Mouse (Mus musculus): ENCODE results near the gene Eef1a2. TPM values are rescaled to one million over a fixed set of nuclear protein-coding genes. Genes with fewer than 3 reads are reported as not detected.
A peak's percentile ranks its signal among the peaks of the same experiment; 100 is the strongest.

The Eef1a2 gene
- total RNA-seq, 2 experiments from 2014 or later: 904 to 919 TPM

GRCm38 (mm10) chr2:181159091-181159514, 2.3 kb upstream of the Eef1a2 start:
- peak; percentile 54 to 73 for DNase-seq (ENCODE audit: low spot score in 2 of 2)

- no peak for DNase-seq (ENCODE audit: low spot score in 2 of 2)
Observed at GRCm38 (mm10) chr2:181158471-181158870, 1.7 kb upstream of the Eef1a2 start.

- no peak for DNase-seq (ENCODE audit: low spot score in 2 of 2)
Observed at GRCm38 (mm10) chr2:181157716-181158302, 995 bp upstream of the Eef1a2 start.

- no peak for DNase-seq (ENCODE audit: low spot score in 2 of 2)
Observed at GRCm38 (mm10) chr2:181157180-181157579, 366 bp upstream of the Eef1a2 start.

- peak in 1 of 2 experiments; percentile 25 for DNase-seq (ENCODE audit: low spot score in 2 of 2)
Observed at GRCm38 (mm10) chr2:181155801-181156200, 1.0 kb downstream of the Eef1a2 start.

GRCm38 (mm10) chr2:181154831-181155415, 1.9 kb downstream of the Eef1a2 start:
- DNase-seq (ENCODE audit: low spot score in 2 of 2): no peak

GRCm38 (mm10) chr2:181154361-181154760, 2.5 kb downstream of the Eef1a2 start:
- no peak for DNase-seq (ENCODE audit: low spot score in 2 of 2)

GRCm38 (mm10) chr2:181153837-181154236, 3.0 kb downstream of the Eef1a2 start:
- DNase-seq (ENCODE audit: low spot score in 2 of 2): peak in 1 of 2 experiments; percentile 19

GRCm38 (mm10) chr2:181153131-181153530, 3.7 kb downstream of the Eef1a2 start:
- DNase-seq (ENCODE audit: low spot score in 2 of 2): no peak

- DNase-seq (ENCODE audit: low spot score in 2 of 2): no peak
Observed at GRCm38 (mm10) chr2:181152701-181153100, 4.1 kb downstream of the Eef1a2 start.

GRCm38 (mm10) chr2:181150281-181150680, 6.5 kb downstream of the Eef1a2 start:
- DNase-seq (ENCODE audit: low spot score in 2 of 2): no peak

- DNase-seq (ENCODE audit: low spot score in 2 of 2): no peak
Observed at GRCm38 (mm10) chr2:181148318-181148955, 8.4 kb downstream of the Eef1a2 start.

- DNase-seq (ENCODE audit: low spot score in 2 of 2): no peak
Observed at GRCm38 (mm10) chr2:181147546-181148317, 9.1 kb downstream of the Eef1a2 start.

GRCm38 (mm10) chr2:181146976-181147545, 9.8 kb downstream of the Eef1a2 start:
- DNase-seq (ENCODE audit: low spot score in 2 of 2): no peak

- no peak for DNase-seq (ENCODE audit: low spot score in 2 of 2)
Observed at GRCm38 (mm10) chr2:181144675-181145074, 12.1 kb downstream of the Eef1a2 start.

GRCm38 (mm10) chr2:181143509-181144276, 13.1 kb downstream of the Eef1a2 start:
- DNase-seq (ENCODE audit: low spot score in 2 of 2): no peak

- DNase-seq (ENCODE audit: low spot score in 2 of 2): no peak
Observed at GRCm38 (mm10) chr2:181142703-181143135, 14.1 kb downstream of the Eef1a2 start.

GRCm38 (mm10) chr2:181139641-181140193, 17.1 kb downstream of the Eef1a2 start:
- no peak for DNase-seq (ENCODE audit: low spot score in 2 of 2)

GRCm38 (mm10) chr2:181136934-181137333, 19.9 kb downstream of the Eef1a2 start:
- no peak for DNase-seq (ENCODE audit: low spot score in 2 of 2)

GRCm38 (mm10) chr2:181135446-181135818, 21.4 kb downstream of the Eef1a2 start:
- DNase-seq (ENCODE audit: low spot score in 2 of 2): no peak
